Mouse (Mus musculus): Measurements from ENCODE around the gene E430018J23Rik. TPM values are rescaled to one million over a fixed set of nuclear protein-coding genes. Genes with fewer than 3 reads are reported as not detected.

E430018J23Rik gene
- polyA plus RNA-seq, 1 experiment from 2014 or later = 8.0 TPM

Other genes starting within 250 kb of the E430018J23Rik start
- 41.0 and 57.6 TPM in 2 replicates for gene Cd2bp2, start 197.6 kb downstream of the E430018J23Rik start, polyA plus RNA-seq (2014; fragmentation: Nextera tagmentation; extraction: Ambion mirVana)
- gene Tbc1d10b, start 185.2 kb downstream of the E430018J23Rik start, polyA plus RNA-seq (2014; fragmentation: Nextera tagmentation; extraction: Ambion mirVana) = 13.5 and 19.7 TPM in 2 replicates
- gene Mylpf, start 184.7 kb downstream of the E430018J23Rik start, polyA plus RNA-seq (2014; fragmentation: Nextera tagmentation; extraction: Ambion mirVana) = 10.3 and 11.2 TPM in 2 replicates
- gene Zfp553, start 160.6 kb downstream of the E430018J23Rik start, polyA plus RNA-seq (2014; fragmentation: Nextera tagmentation; extraction: Ambion mirVana) = 23.0 and 26.2 TPM in 2 replicates
- 18.5 and 21.6 TPM in 2 replicates for gene Sept1, start 160.5 kb downstream of the E430018J23Rik start, polyA plus RNA-seq (2014; fragmentation: Nextera tagmentation; extraction: Ambion mirVana)
- 59.3 and 94.9 TPM in 2 replicates for gene Zfp771, start 149.4 kb downstream of the E430018J23Rik start, polyA plus RNA-seq (2014; fragmentation: Nextera tagmentation; extraction: Ambion mirVana)
- gene Dctpp1, start 132.9 kb downstream of the E430018J23Rik start, polyA plus RNA-seq (2014; fragmentation: Nextera tagmentation; extraction: Ambion mirVana) = 252 and 290 TPM in 2 replicates
- 112 and 132 TPM in 2 replicates for gene Sephs2, start 119.6 kb downstream of the E430018J23Rik start, polyA plus RNA-seq (2014; fragmentation: Nextera tagmentation; extraction: Ambion mirVana)
- 0.80 and 1.0 TPM in 2 replicates for gene Itgal, start 97.4 kb downstream of the E430018J23Rik start, polyA plus RNA-seq (2014; fragmentation: Nextera tagmentation; extraction: Ambion mirVana)
- 7.0 and 7.6 TPM in 2 replicates for gene Zfp768, start 48.0 kb downstream of the E430018J23Rik start, polyA plus RNA-seq (2014; fragmentation: Nextera tagmentation; extraction: Ambion mirVana)
- gene Zfp747, start 17.6 kb downstream of the E430018J23Rik start, polyA plus RNA-seq (2014; fragmentation: Nextera tagmentation; extraction: Ambion mirVana) = 5.7 and 8.4 TPM in 2 replicates
- gene 9130019O22Rik, start 6.5 kb downstream of the E430018J23Rik start, polyA plus RNA-seq (2014; fragmentation: Nextera tagmentation; extraction: Ambion mirVana) = 2.6 and 7.2 TPM in 2 replicates
- 6.8 and 8.8 TPM in 2 replicates for gene Zfp764, start 13.2 kb upstream of the E430018J23Rik start, polyA plus RNA-seq (2014; fragmentation: Nextera tagmentation; extraction: Ambion mirVana)
- 26.8 and 27.6 TPM in 2 replicates for gene Zfp688, start 28.4 kb upstream of the E430018J23Rik start, polyA plus RNA-seq (2014; fragmentation: Nextera tagmentation; extraction: Ambion mirVana)
- gene Zfp689, start 55.5 kb upstream of the E430018J23Rik start, polyA plus RNA-seq (2014; fragmentation: Nextera tagmentation; extraction: Ambion mirVana) = 6.4 and 10.8 TPM in 2 replicates
- 40.9 and 48.4 TPM in 2 replicates for gene Prr14, start 66.0 kb upstream of the E430018J23Rik start, polyA plus RNA-seq (2014; fragmentation: Nextera tagmentation; extraction: Ambion mirVana)
- 16.1 and 16.7 TPM in 2 replicates for gene Fbrs, start 85.6 kb upstream of the E430018J23Rik start, polyA plus RNA-seq (2014; fragmentation: Nextera tagmentation; extraction: Ambion mirVana)
- 43.0 and 82.3 TPM in 2 replicates for gene Srcap, start 118.4 kb upstream of the E430018J23Rik start, polyA plus RNA-seq (2014; fragmentation: Nextera tagmentation; extraction: Ambion mirVana)
- gene Gm42715, start 126.0 kb upstream of the E430018J23Rik start, polyA plus RNA-seq (2014; fragmentation: Nextera tagmentation; extraction: Ambion mirVana) = 25.1 and 25.4 TPM in 2 replicates
- 6.3 and 10.0 TPM in 2 replicates for gene Tmem265, start 167.8 kb upstream of the E430018J23Rik start, polyA plus RNA-seq (2014; fragmentation: Nextera tagmentation; extraction: Ambion mirVana)
- 37.8 and 39.8 TPM in 2 replicates for gene Phkg2, start 179.7 kb upstream of the E430018J23Rik start, polyA plus RNA-seq (2014; fragmentation: Nextera tagmentation; extraction: Ambion mirVana)
- gene Ccdc189, start 195.0 kb upstream of the E430018J23Rik start, polyA plus RNA-seq (2014; fragmentation: Nextera tagmentation; extraction: Ambion mirVana) = 12.7 and 14.5 TPM in 2 replicates
- 25.5 and 41.5 TPM in 2 replicates for gene Rnf40, start 195.1 kb upstream of the E430018J23Rik start, polyA plus RNA-seq (2014; fragmentation: Nextera tagmentation; extraction: Ambion mirVana)
- 14.0 and 23.5 TPM in 2 replicates for gene Zfp629, start 222.2 kb upstream of the E430018J23Rik start, polyA plus RNA-seq (2014; fragmentation: Nextera tagmentation; extraction: Ambion mirVana)

All from kidney, embryonic 14.5 days (tissue).